Mouse (Mus musculus) left cerebral cortex, postnatal 10 days (tissue): Measurements from ENCODE around the gene Slc6a16. TPM values are rescaled to one million over a fixed set of nuclear protein-coding genes. Genes with fewer than 3 reads are reported as not detected.

Experiments
- DNase-seq, 2 experiments: peaks; one replicate each; pipeline ENCODE4 v3.0.0; 2021 to 2022; ENCODE audit warnings: low spot score in 2 of 2, mixed read lengths in 1 of 2; ENCODE audit errors: extremely low spot score in 1 of 2
- intact Hi-C: fragments of 180-260 bp; cut with DNase I; formaldehyde crosslinking; loops from one replicate; pipeline ENCODE4 v1.15.1; 2025
- total RNA-seq, 2 experiments: library from RNA; stranded (reverse); gene quantifications; 2 replicates each; pipeline ENCODE4 v1.2.3; 2021

The Slc6a16 gene
- 1 to 10 TPM; 1.4 to 1.7 TPM for total RNA-seq

- DNase-seq = peak; percentile 51 to 79
- intact Hi-C loops = no loop called here
Measured at GRCm38 (mm10) chr7:45240633-45241388, at the start of gene Slc6a16. Gene Slc6a16 (plus strand): TSS chr7:45241085.

- intact Hi-C loops = no loop called here
- no peak for DNase-seq
Measured at GRCm38 (mm10) chr7:45191161-45191560, 49.7 kb upstream of the Slc6a16 start.

GRCm38 (mm10) chr7:45191803-45192363 is 49.0 kb upstream of the Slc6a16 start:
- intact Hi-C loops = no loop called here

GRCm38 (mm10) chr7:45192585-45193310 is 48.1 kb upstream of the Slc6a16 start:
- no peak for DNase-seq
- intact Hi-C loops = no loop called here

More at GRCm38 (mm10) chr7:45191803-45192363, 49.0 kb upstream of the Slc6a16 start:
- DNase-seq = no peak

GRCm38 (mm10) chr7:45193406-45193805 is 47.5 kb upstream of the Slc6a16 start:
- intact Hi-C loops = no loop called here
- DNase-seq = no peak

GRCm38 (mm10) chr7:45193871-45194785 is 46.8 kb upstream of the Slc6a16 start:
- intact Hi-C loops = no loop called here
- DNase-seq = no peak

DNA sequence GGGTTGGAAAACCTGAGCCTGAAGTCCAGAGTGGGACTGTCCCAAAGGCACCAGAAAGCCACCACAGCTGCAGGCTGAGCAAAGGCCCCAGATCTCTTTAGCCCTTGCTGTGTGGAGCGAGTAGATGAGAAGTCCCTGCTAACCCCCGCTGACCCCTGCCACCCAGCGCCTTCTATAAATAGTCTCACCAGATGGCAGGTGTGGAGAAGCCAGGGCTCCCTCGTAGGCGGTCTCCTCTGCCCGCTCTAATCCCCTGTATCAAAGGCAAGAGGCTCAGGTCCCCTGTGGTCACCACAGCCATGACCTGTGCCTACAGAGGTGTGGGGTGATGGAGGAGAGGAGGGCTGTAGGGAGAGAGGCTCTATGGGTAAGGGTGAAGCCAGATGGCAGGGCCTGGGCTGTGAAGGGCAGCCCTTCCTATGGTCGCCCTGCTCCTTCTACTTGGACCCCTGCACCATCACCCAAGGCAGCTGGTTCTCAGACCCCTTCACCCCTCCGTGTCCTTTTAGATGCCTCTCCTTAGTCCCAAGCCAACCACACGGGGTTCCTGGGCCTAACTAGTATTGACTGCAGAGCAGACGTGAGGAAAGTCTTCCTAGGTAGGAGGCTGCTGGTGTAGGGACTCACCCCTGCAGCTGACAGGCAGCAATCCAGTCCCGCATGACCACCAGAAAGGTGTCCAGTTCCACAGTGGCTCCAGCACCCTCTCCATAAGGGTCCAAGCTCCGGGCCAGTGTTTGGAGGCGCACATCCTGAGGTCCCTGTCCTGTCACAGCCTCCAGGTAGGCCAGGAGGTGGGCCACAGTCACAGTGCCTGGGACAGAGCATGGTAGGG is 45.3 kb upstream of the Slc6a16 start:
- DNase-seq = no peak
- intact Hi-C loops = loop anchor here (5.0 kb wide), 2 partner anchors 33 to 113 kb away; partner anchors contain the start of gene Slc17a7

- no peak for DNase-seq
- intact Hi-C loops = loop anchor here (5.0 kb wide), 2 partner anchors 34 to 114 kb away; partner anchors contain the start of gene Slc17a7
Measured at GRCm38 (mm10) chr7:45196176-45196535, 44.7 kb upstream of the Slc6a16 start.

DNA sequence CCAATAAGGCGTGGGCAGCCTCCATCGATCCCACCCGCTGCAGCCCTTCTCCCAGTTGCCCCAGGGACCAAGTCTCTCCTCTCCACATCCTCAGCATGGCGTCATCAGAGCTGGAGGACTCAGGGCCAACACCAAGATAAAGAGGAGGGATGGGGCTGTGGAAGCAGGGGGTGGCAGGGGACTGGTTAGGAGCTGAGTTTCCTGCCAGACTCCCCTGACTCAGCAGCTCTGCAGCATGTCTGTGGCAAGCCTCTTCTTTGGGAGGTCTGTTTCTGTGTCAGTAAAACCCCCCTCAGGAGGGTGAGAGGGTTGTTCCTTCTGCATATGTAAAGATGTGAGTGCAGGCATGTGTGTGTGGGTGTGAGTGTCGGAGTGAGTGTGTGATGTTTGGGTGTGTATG is 43.9 kb upstream of the Slc6a16 start:
- DNase-seq = no peak
- intact Hi-C loops = loop anchor here (5.0 kb wide), 2 partner anchors 35 to 115 kb away; partner anchors contain the start of gene Slc17a7

GRCm38 (mm10) chr7:45198435-45198834 is 42.5 kb upstream of the Slc6a16 start:
- DNase-seq = peak; percentile 48 to 81
- intact Hi-C loops = loop anchor here (5.0 kb wide), 2 partner anchors 36 to 116 kb away; partner anchors contain the start of gene Slc17a7

DNA sequence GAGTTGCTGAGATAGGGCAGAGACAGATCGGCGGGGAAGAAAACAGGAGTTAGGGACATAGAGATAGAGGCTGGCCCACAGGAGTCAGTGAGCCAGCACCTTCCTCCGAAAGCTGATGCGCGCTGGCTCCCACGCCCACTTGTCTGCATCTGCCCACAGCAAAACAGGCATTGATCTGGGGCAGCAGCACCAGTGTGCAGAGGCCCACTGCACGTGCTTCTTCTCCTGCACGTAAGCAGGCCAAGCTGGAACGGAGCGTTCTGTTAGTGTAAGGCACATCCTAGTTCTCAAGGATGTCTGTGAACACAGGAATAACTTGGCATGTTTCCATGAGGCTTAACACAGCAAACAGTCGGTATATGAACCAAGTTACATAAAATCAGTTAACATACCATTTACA is 41.9 kb upstream of the Slc6a16 start:
- no peak for DNase-seq
- intact Hi-C loops = loop anchor here (5.0 kb wide), 2 partner anchors 37 to 117 kb away; partner anchors contain the start of gene Slc17a7

- intact Hi-C loops = no loop called here
- no peak for DNase-seq
Measured at GRCm38 (mm10) chr7:45202654-45203053, 38.2 kb upstream of the Slc6a16 start.

DNA sequence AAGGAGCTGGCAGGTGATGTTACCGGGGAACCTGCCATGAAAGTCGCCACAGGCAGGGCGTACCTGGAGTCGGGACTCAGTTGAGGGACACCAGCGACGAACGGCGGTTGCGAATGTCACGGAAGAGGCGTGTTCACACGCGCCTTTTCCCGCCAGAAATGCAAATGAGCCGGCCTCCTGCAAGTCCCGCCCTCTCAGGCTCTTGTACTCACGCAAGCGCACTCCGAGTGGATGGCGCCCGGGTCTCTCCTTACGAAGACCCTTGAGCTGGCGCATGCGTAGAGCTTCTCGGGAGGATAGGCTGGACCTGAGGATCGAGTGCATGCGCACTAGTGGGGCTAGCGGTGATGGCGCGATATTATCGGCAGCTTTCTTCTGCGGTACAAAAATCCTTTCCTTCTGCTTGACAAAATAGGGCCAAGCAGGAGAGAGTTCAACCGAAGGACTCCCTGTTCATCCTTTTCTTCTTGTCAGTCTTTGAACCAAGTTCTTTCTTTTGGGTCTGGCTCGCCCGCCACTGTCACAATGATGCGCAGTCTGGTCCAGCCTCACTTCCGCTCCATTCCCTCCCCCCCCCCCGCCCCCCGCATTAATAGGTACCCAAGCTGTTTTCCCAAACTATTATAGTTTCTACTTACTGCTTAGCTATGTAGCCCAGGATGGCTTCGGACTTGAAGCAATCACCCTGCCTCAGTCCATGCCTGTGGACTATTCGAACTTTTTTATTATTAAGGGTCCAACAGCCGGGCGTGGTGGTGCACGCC is 36.3 kb upstream of the Slc6a16 start, which contains the start of gene Ccdc155:
Gene Ccdc155 (minus strand): TSS at position 513 of the 764 bp plus-strand sequence.
- DNase-seq = peak; percentile 94 to 96
- intact Hi-C loops = no loop called here

DNA sequence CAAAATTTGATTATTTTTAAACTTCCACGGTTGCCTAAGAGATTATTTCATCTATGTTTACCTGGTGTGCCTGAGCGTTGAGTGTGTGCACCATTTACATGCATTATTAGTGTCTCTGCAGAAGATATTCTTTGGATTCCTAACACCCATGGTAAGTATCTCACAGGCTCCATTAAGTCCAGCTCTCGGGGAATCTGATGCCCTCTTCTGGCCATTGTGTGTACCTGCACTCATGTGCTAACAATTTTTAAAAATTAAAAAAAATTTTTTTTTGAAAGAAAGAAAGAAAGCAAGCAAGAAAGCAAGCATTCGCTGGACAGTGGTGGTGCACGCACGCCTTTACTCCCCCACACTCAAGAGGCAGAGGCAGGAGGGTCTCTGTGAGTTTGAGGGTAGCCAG is 32.6 kb upstream of the Slc6a16 start:
- DNase-seq = no peak
- intact Hi-C loops = no loop called here

DNA sequence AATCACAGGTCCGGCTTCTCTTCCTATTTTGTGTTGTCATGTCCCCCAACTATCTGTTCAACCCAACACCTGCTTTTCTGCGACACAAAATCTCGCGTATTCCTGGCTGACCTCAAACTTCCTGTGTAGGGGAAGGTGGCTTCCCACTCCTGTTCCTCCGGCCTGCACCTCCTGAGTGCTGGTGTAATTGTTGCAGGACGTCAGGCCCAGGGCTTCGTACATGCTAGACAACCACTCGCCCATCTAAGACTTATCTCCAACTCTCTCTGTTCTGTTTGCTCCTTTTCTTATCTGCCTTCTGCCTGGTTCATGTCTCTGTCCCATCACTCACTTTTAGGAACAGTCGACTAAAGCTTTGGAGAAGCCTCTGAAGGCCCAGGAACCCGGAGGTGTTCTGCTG is 29.8 kb upstream of the Slc6a16 start:
- no peak for DNase-seq
- intact Hi-C loops = no loop called here

GRCm38 (mm10) chr7:45211851-45212251 is 29.0 kb upstream of the Slc6a16 start, which contains the start of gene Dkkl1:
Gene Dkkl1 (minus strand): TSS chr7:45212147.
- intact Hi-C loops = no loop called here
- DNase-seq = no peak

DNA sequence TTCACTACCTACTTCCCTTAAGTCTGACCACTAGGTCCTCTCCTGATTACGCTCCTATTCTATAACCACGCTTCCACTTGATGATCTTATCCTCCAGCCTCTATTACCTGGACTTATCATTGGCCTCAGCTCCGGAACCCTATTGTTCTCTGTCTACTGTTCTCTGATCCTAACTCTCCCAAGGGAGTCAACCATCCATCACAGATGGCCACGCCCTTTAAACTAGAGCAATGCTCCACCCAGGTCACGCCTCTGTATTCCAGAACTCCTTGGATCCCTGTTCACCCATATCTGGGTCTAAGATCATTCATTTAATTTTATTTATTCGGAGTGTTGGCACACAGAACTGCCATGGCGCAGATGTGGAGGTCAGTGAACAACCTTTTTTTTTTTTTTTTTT is 28.5 kb upstream of the Slc6a16 start:
- intact Hi-C loops = no loop called here
- DNase-seq = no peak
